Mouse (Mus musculus) skeletal muscle tissue, postnatal 0 days (tissue): ENCODE results near the gene Acer2. TPM values are rescaled to one million over a fixed set of nuclear protein-coding genes. Genes with fewer than 3 reads are reported as not detected.

Experiments
- polyA plus RNA-seq: library from polyadenylated mRNA; unstranded; fragments of >200 nt; fragmentation: Nextera tagmentation; extraction: Ambion mirVana; gene quantifications from 2 replicates; pipeline ENCODE4 v1.2.1, GENCODE M21; 2015

Acer2 gene
- 1.8 and 3.4 TPM in 2 replicates for polyA plus RNA-seq

GRCm38 (mm10) chr4:86874146-86874847 lies at the start of gene Acer2:
Gene Acer2 (plus strand): TSS chr4:86874396.

GRCm38 (mm10) chr4:86857113-86858069 lies 16.8 kb upstream of the Acer2 start, which contains the start of gene Rps6:
Gene Rps6 (minus strand): TSS chr4:86857412.

Other genes with a start within 250 kb of the Acer2 start
- 89.7 and 102 TPM in 2 replicates for gene Plin2, start 204.3 kb upstream of the Acer2 start, polyA plus RNA-seq
- 2.9 and 3.4 TPM in 2 replicates for gene Dennd4c, start 125.8 kb upstream of the Acer2 start, polyA plus RNA-seq
- 364 and 395 TPM in 2 replicates for gene Rps6, start 17.0 kb upstream of the Acer2 start, polyA plus RNA-seq